Mouse (Mus musculus) forebrain, embryonic 13.5 days (tissue): ENCODE results near the gene Tecpr2. TPM values are rescaled to one million over a fixed set of nuclear protein-coding genes. Genes with fewer than 3 reads are reported as not detected.

Experiments
- ATAC-seq: fragments of 200-750 bp; cut with Nextera tagmentation; 2 replicates; pipeline ENCODE4 v1.8.0; 2017
- H3K27ac ChIP-seq: fragments of 300-500 bp; sonication (generic); 2 replicates; pipeline ENCODE4 v1.5.1; 2015; ENCODE audit warnings: inconsistent platforms, mild to moderate bottlenecking, moderate library complexity
- H3K27me3 ChIP-seq: fragments of 300-500 bp; sonication (generic); 2 replicates; pipeline ENCODE4 v1.6.1; 2015; ENCODE audit warnings: mild to moderate bottlenecking, inconsistent platforms
- H3K36me3 ChIP-seq: fragments of 300-500 bp; sonication (generic); 2 replicates; pipeline ENCODE4 v1.6.1; 2015; ENCODE audit warnings: mild to moderate bottlenecking, inconsistent platforms; ENCODE audit not compliant: poor library complexity, severe bottlenecking
- H3K4me1 ChIP-seq: fragments of 300-500 bp; sonication (generic); 2 replicates; pipeline ENCODE4 v1.6.1; 2015; ENCODE audit warnings: inconsistent platforms
- H3K4me2 ChIP-seq: fragments of 300-500 bp; sonication (generic); 2 replicates; pipeline ENCODE4 v1.6.1; 2015; ENCODE audit warnings: inconsistent platforms, mild to moderate bottlenecking, moderate library complexity
- H3K4me3 ChIP-seq: fragments of 300-500 bp; sonication (generic); 2 replicates; pipeline ENCODE4 v1.5.1; 2015; ENCODE audit warnings: mild to moderate bottlenecking, inconsistent platforms
- H3K9ac ChIP-seq: fragments of 300-500 bp; sonication (generic); 2 replicates; pipeline ENCODE4 v1.6.1; 2015; ENCODE audit warnings: mild to moderate bottlenecking, inconsistent platforms
- H3K9me3 ChIP-seq: fragments of 300-500 bp; sonication (generic); replicated peaks from 2 replicates; pipeline ENCODE4 v1.6.1; 2016; ENCODE audit warnings: inconsistent platforms
- WGBS: fragments of 180-500 bp; shearing (Covaris S2); methylation state at CpG from one replicate; pipeline ENCODE4 v1.1.7; 2015; 5-methylcytosine and 5-hydroxymethylcytosine counted together
- polyA plus RNA-seq: library from polyadenylated mRNA; unstranded; fragments of >200 nt; fragmentation: Nextera tagmentation; extraction: Ambion mirVana; gene quantifications from 2 replicates; pipeline ENCODE4 v1.2.1, GENCODE M21; 2015

Gene Tecpr2
- polyA plus RNA-seq, 1 experiment from 2014 or later = 5.4 TPM

- Histone ChIP-seq H3K27ac (no peak overlapping the region), H3K4me3 (no peak overlapping the region), H3K4me2 (no peak overlapping the region), H3K36me3 (no peaks in the 10 kb centered on the region), H3K27me3 (no peaks in the 10 kb centered on the region), H3K9me3 (no peaks in the 10 kb centered on the region), H3K9ac (no peak overlapping the region), H3K4me1 (peaks cover 6% of the 10 kb centered on the region; the same call in 1 of the 2 replicates)
- 81% methylated on average over 11 of the region's 11 CpGs for WGBS
- ATAC-seq = no peak
Measured at GRCm38 (mm10) chr12:110986536-110987425, 97.7 kb downstream of the Tecpr2 start.

DNA sequence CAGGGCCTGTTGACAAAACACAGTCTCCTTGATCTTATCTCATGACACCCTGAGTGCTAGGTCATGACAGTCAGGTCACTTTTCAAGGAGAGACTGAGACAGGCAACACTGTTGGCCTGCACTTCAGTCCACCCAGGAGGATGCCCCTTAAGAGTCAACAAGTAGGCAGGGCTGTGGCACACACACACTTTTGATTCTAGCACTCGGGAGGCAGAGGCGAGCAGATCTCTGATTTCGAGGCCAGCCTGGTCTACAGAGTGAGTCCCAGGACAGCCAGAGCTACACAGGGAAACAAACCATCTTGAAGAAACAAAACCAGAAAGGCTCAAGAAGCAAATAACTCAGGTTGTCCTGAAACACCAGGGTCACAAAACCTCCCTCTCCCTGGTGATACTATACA lies 100.3 kb downstream of the Tecpr2 start:
- WGBS = 91% methylated on average over 3 of the region's 3 CpGs

GRCm38 (mm10) chr12:110990500-110990899 lies 101.4 kb downstream of the Tecpr2 start:
- no peak for ATAC-seq
- H3K36me3 ChIP-seq = no peaks in the 10 kb centered on the region
- no peak overlapping the region for H3K4me3 ChIP-seq
- no peak overlapping the region for H3K27ac ChIP-seq
- peaks cover 13% of the 10 kb centered on the region; the same call in 1 of the 2 replicates for H3K4me1 ChIP-seq
- H3K9ac ChIP-seq = no peak overlapping the region
- no peaks in the 10 kb centered on the region for H3K27me3 ChIP-seq
- no peaks in the 10 kb centered on the region for H3K9me3 ChIP-seq
- 95% methylated on average over 7 of the region's 7 CpGs for WGBS
- no peak overlapping the region for H3K4me2 ChIP-seq

More for the DNA sequence above, 100.3 kb downstream of the Tecpr2 start:
- no peaks in the 10 kb centered on the region for H3K9me3 ChIP-seq
- H3K27me3 ChIP-seq = no peaks in the 10 kb centered on the region
- no peak for ATAC-seq
- no peaks in the 10 kb centered on the region for H3K36me3 ChIP-seq
- H3K9ac ChIP-seq = no peak overlapping the region
- no peak overlapping the region for H3K4me3 ChIP-seq
- no peak overlapping the region for H3K4me2 ChIP-seq
- no peak overlapping the region for H3K27ac ChIP-seq
- peaks cover 13% of the 10 kb centered on the region; the same call in 1 of the 2 replicates for H3K4me1 ChIP-seq

- Histone ChIP-seq H3K27ac (peak overlapping the region; percentile 63; the same call in 1 of the 2 replicates), H3K4me3 (peak overlapping the region; percentile 44), H3K27me3 (no peaks in the 10 kb centered on the region), H3K9ac (peak overlapping the region; percentile 63), H3K9me3 (no peaks in the 10 kb centered on the region), H3K4me1 (peaks cover 13% of the 10 kb centered on the region; the same call in 1 of the 2 replicates), H3K36me3 (no peaks in the 10 kb centered on the region), H3K4me2 (peak overlapping the region; percentile 61)
- 3% methylated on average over 23 of the region's 23 CpGs for WGBS
- ATAC-seq = peak; percentile 88
Measured at GRCm38 (mm10) chr12:110991361-110992127, 102.5 kb downstream of the Tecpr2 start.

DNA sequence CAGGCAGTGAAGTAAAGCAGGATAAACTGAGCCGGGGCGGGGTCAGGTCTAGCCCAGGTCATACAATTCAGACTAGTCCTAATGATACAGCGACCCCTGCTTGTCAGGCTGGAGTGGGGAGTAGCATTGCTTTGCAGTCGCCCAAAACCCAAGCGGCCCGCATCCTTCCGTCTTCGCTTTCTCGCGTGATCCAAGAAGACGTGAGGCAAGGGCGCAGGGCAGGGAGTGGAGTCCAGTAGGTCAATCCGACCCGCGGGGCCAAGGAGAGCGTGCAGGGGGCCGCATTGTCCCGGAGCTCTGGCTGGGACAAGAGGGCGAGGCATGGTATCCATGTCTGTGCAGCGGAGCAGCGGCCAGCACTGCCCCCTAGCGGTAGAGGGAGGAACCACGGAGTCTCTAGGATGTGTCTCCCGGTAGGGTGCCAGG lies 103.1 kb downstream of the Tecpr2 start:
- H3K4me2 ChIP-seq = peak overlapping the region; percentile 61
- H3K4me3 ChIP-seq = peak overlapping the region; percentile 44
- peak overlapping the region; percentile 63; the same call in 1 of the 2 replicates for H3K27ac ChIP-seq
- ATAC-seq = peak; percentile 89
- H3K9me3 ChIP-seq = no peaks in the 10 kb centered on the region
- no peaks in the 10 kb centered on the region for H3K36me3 ChIP-seq
- H3K9ac ChIP-seq = peak overlapping the region; percentile 63
- H3K27me3 ChIP-seq = no peaks in the 10 kb centered on the region
- peaks cover 13% of the 10 kb centered on the region; the same call in 1 of the 2 replicates for H3K4me1 ChIP-seq
- 0% methylated on average over 24 of the region's 24 CpGs for WGBS

- Histone ChIP-seq H3K4me3 (peak overlapping the region; percentile 44; the same call in 1 of the 2 replicates), H3K4me1 (peaks cover 13% of the 10 kb centered on the region; the same call in 1 of the 2 replicates), H3K27ac (no peak overlapping the region), H3K9ac (no peak overlapping the region), H3K27me3 (no peaks in the 10 kb centered on the region), H3K36me3 (no peaks in the 10 kb centered on the region), H3K4me2 (peak overlapping the region; percentile 61), H3K9me3 (peaks cover 3% of the 10 kb centered on the region; the same call in 1 of the 2 replicates)
- WGBS = 79% methylated on average over 12 of the region's 12 CpGs
- no peak for ATAC-seq
Measured at GRCm38 (mm10) chr12:110992771-110993170, 103.7 kb downstream of the Tecpr2 start.

GRCm38 (mm10) chr12:110993226-110993625 lies 104.2 kb downstream of the Tecpr2 start:
- Histone ChIP-seq H3K27ac (no peak overlapping the region), H3K4me3 (no peak overlapping the region), H3K9ac (no peak overlapping the region), H3K27me3 (no peaks in the 10 kb centered on the region), H3K4me1 (peaks cover 13% of the 10 kb centered on the region; the same call in 1 of the 2 replicates), H3K4me2 (no peak overlapping the region), H3K36me3 (no peaks in the 10 kb centered on the region), H3K9me3 (peaks cover 6% of the 10 kb centered on the region; the same call in 1 of the 2 replicates)
- no peak for ATAC-seq
- WGBS = 92% methylated on average over 3 of the region's 3 CpGs

DNA sequence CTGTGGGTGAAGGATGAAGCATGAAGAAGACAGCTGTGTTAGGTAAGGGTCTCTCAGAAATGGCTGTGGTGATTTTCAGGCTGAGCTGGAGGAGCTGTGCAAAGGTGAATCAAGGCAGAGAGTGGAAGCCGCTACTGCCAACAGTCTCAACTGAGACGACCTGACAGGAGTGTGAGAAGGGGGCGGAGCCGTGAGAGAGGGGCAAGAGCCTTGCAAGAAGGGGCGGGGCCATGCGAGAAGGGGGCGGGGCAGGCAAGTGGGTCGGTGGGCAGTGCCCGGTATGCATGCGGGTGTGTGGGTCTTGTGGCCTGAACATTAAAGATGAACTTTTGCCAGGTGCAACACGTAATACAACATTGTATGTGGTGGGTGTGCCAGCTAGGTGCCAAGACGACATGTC lies 105.6 kb downstream of the Tecpr2 start:
- ATAC-seq = no peak
- Histone ChIP-seq H3K4me3 (no peak overlapping the region), H3K4me1 (peaks cover 13% of the 10 kb centered on the region; the same call in 1 of the 2 replicates), H3K9me3 (peaks cover 6% of the 10 kb centered on the region; the same call in 1 of the 2 replicates), H3K4me2 (no peak overlapping the region), H3K36me3 (no peaks in the 10 kb centered on the region), H3K27ac (no peak overlapping the region), H3K9ac (no peak overlapping the region), H3K27me3 (no peaks in the 10 kb centered on the region)
- WGBS = 40% methylated on average over 12 of the region's 12 CpGs

DNA sequence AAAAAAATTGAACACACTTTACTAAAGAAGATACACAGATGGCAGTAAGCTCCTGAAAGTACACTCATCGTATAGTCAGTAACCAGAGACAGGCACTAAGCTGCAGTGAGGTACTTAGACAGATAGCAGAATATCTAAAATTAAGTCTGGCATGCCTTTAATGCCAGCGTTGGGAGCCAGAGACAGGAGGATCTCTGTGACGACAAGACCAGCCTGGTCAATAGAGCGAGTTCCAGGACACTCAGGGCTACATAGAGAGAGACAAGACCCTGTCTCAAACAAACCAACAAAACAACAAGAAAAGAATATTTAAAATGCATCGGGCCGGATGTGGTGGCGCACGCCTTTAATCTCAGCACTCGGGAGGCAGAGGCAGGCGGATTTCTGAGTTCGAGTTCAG lies 109.0 kb downstream of the Tecpr2 start:
- H3K4me3 ChIP-seq = no peak overlapping the region
- H3K27me3 ChIP-seq = no peaks in the 10 kb centered on the region
- H3K36me3 ChIP-seq = no peaks in the 10 kb centered on the region
- no peak overlapping the region for H3K4me2 ChIP-seq
- no peaks in the 10 kb centered on the region for H3K4me1 ChIP-seq
- no peak overlapping the region for H3K9ac ChIP-seq
- no peak overlapping the region for H3K27ac ChIP-seq
- peaks cover 6% of the 10 kb centered on the region; the same call in 1 of the 2 replicates for H3K9me3 ChIP-seq
- ATAC-seq = no peak
- WGBS = 95% methylated on average over 11 of the region's 11 CpGs

GRCm38 (mm10) chr12:110999820-111000219 lies 110.8 kb downstream of the Tecpr2 start:
- H3K4me2 ChIP-seq = no peak overlapping the region
- H3K27me3 ChIP-seq = no peaks in the 10 kb centered on the region
- no peak overlapping the region for H3K9ac ChIP-seq
- ATAC-seq = no peak
- no peak overlapping the region for H3K4me3 ChIP-seq
- H3K27ac ChIP-seq = no peak overlapping the region
- no peaks in the 10 kb centered on the region for H3K4me1 ChIP-seq
- 77% methylated on average over 2 of the region's 2 CpGs for WGBS
- H3K36me3 ChIP-seq = no peaks in the 10 kb centered on the region
- H3K9me3 ChIP-seq = peaks cover 6% of the 10 kb centered on the region; the same call in 1 of the 2 replicates

GRCm38 (mm10) chr12:111000956-111001355 lies 111.9 kb downstream of the Tecpr2 start:
- Histone ChIP-seq H3K27ac (no peak overlapping the region), H3K27me3 (no peaks in the 10 kb centered on the region), H3K36me3 (no peaks in the 10 kb centered on the region), H3K4me2 (no peak overlapping the region), H3K4me3 (no peak overlapping the region), H3K4me1 (peaks cover under 1% of the 10 kb centered on the region; the same call in 1 of the 2 replicates), H3K9ac (no peak overlapping the region), H3K9me3 (peaks cover 6% of the 10 kb centered on the region; the same call in 1 of the 2 replicates)
- no peak for ATAC-seq
- WGBS = 97% methylated on average over 7 of the region's 7 CpGs

- no peak for ATAC-seq
- Histone ChIP-seq H3K4me3 (no peak overlapping the region), H3K9me3 (no peaks in the 10 kb centered on the region), H3K4me1 (peaks cover 18% of the 10 kb centered on the region), H3K36me3 (no peaks in the 10 kb centered on the region), H3K9ac (no peak overlapping the region), H3K27ac (no peak overlapping the region), H3K4me2 (no peak overlapping the region), H3K27me3 (no peaks in the 10 kb centered on the region)
- 81% methylated on average over 9 of the region's 9 CpGs for WGBS
Measured at GRCm38 (mm10) chr12:111004142-111004541, 115.1 kb downstream of the Tecpr2 start.
